Mouse (Mus musculus): ENCODE data around the gene Baz1a. TPM values are rescaled to one million over a fixed set of nuclear protein-coding genes. Genes with fewer than 3 reads are reported as not detected.
"Not testable (repeated sequence)": the region's sequence is repeated elsewhere in the genome, so short reads cannot be mapped to it uniquely, and the experiment has no call there.

Baz1a gene
- polyA plus RNA-seq, 1 experiment from 2014 or later: 47.6 TPM

DNA sequence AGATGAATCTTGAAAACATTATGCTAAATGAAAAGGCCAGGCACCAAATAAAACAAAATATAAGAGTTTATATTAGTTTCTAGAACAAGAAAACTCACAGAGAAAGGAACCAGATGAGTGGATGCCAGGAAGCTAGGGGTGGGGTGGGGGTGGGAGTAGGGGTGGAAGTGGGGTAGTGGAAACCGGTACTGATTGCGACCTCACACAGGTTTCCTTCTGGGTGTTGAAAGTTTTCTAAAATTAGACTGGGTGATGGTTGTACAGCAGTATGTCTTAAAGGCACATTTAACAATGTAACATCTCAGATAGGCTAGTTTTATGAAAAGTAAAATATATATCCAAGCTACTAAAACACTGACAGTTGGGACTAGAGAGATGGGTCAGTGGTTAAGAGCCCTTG, 57.2 kb downstream of the Baz1a start:
- H3K36me3 ChIP-seq: peaks cover 47% of the 10 kb centered on the region

DNA sequence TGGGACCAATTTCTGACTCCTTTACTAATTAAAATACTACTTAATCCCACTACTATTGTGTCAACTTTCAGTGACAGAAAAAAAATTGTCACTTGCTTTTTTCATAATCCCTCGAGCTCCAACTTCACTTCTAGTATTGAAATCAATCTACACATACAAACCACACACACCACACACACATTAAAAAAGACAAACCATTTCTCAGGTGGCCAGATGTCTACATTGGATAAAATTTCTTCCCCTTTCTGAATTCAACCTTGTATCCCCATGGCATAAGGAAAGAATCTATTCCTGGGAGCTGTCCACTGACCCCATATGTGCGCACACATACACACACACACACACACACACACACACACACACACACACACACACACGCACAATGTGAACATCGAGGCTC, 57.7 kb downstream of the Baz1a start:
- Histone ChIP-seq H3K9me3 (replicated peaks) (no peaks in the 10 kb centered on the region), H3K27ac (no peak overlapping the region), H3K36me3 (peaks cover 52% of the 10 kb centered on the region), H3K9ac (no peak overlapping the region), H3K4me2 (no peak overlapping the region), H3K4me3 (no peak overlapping the region), H3K4me1 (peaks cover 28% of the 10 kb centered on the region), H3K27me3 (replicated peaks) (no peaks in the 10 kb centered on the region)
- WGBS (ENCODE audit: insufficient replicate concordance): 77% methylated on average over 4 of the region's 4 CpGs
- ATAC-seq: no peak

More for the DNA sequence above, 57.2 kb downstream of the Baz1a start:
- Histone ChIP-seq H3K27me3 (replicated peaks) (no peaks in the 10 kb centered on the region), H3K27ac (no peak overlapping the region), H3K9ac (no peak overlapping the region), H3K4me1 (peaks cover 34% of the 10 kb centered on the region), H3K9me3 (replicated peaks) (no peaks in the 10 kb centered on the region), H3K4me3 (no peak overlapping the region), H3K4me2 (no peak overlapping the region)
- no peak for ATAC-seq
- WGBS (ENCODE audit: insufficient replicate concordance): 56% methylated on average over 2 of the region's 2 CpGs

- no peaks in the 10 kb centered on the region for H3K9me3 ChIP-seq (replicated peaks)
Observed at GRCm38 (mm10) chr12:54946116-54946515, 68.0 kb downstream of the Baz1a start.

DNA sequence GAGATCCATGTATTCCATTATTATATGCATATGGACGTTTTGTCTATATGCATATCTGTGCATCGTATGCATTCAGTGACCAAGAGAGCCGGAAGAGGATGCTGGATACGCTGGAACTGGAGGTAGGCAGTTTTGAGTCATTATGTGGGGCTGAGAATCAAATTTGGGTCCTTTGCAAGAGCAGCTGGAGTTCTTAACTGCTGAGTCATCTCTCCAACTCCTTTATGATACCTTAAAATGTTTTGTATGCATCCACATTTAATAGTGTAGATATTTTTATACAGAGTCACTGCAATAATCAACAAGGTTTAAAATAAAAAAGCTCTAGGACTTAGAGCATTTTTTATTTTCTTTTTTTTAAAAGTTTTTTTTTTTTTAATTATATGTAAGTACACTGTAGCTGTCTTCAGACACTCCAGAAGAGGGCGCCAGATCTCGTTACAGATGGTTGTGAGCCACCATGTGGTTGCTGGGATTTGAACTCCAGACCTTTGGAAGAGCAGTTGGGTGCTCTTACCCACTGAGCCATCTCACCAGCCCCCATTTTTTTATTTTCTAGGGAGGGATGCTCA, 71.5 kb downstream of the Baz1a start:
- peaks cover 85% of the 10 kb centered on the region for H3K36me3 ChIP-seq
- not testable (repeated sequence) for H3K4me2 ChIP-seq; H3K27me3 ChIP-seq (replicated peaks); H3K27ac ChIP-seq; H3K9ac ChIP-seq; H3K4me3 ChIP-seq; H3K4me1 ChIP-seq; H3K9me3 ChIP-seq (replicated peaks); ATAC-seq
- 82% methylated on average over 6 of the region's 6 CpGs for WGBS (ENCODE audit: insufficient replicate concordance)

More at GRCm38 (mm10) chr12:54946116-54946515, 68.0 kb downstream of the Baz1a start:
- no peak for ATAC-seq
- Histone ChIP-seq H3K4me2 (no peak overlapping the region), H3K36me3 (peaks cover 78% of the 10 kb centered on the region), H3K27me3 (replicated peaks) (no peaks in the 10 kb centered on the region), H3K9ac (no peak overlapping the region), H3K27ac (no peak overlapping the region), H3K4me3 (no peak overlapping the region), H3K4me1 (no peaks in the 10 kb centered on the region)
- 87% methylated on average over 6 of the region's 6 CpGs for WGBS (ENCODE audit: insufficient replicate concordance)

DNA sequence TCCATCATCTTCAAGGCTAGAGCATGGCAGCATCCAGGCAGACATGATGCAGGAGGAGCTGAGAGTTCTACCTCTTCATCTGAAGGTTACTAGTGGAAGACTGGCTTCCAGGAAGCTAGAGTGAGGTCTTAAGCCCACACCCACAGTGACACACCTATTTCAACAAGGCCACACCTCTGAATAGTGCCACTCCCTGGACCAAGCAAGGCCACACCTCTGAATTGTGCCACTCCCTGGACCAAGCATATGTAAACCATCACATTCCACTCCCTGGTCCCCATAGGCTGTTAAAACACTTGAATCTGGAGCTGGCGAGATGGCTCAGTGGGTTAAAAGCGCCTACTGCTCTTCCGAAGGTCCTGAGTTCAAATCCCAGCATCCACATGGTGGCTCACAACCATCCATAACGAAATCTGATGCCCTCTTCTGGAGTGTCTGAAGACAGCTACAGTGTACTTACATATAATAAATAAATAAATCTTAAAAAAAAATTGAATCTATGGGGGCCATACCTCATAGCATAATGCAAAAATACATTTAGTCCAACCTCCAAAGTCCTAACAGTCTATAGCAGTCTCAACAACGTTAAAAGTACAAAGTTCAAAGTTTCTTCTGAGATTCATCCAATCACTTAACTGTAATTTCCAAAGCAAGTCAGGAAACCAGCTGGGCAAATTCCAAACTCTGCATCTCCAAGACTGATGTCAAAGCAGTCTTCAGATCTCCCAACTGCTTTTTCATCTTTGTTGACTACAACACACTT, 76.4 kb downstream of the Baz1a start:
- peak; percentile 82 for ATAC-seq
- peaks cover 13% of the 10 kb centered on the region for H3K4me1 ChIP-seq
- H3K4me3 ChIP-seq; H3K9ac ChIP-seq; H3K27ac ChIP-seq; H3K27me3 ChIP-seq (replicated peaks); H3K9me3 ChIP-seq (replicated peaks); H3K4me2 ChIP-seq: not testable (repeated sequence)
- H3K36me3 ChIP-seq: peaks cover 94% of the 10 kb centered on the region
- 86% methylated on average over 5 of the region's 5 CpGs for WGBS (ENCODE audit: insufficient replicate concordance)

GRCm38 (mm10) chr12:54910387-54910786, 103.8 kb downstream of the Baz1a start:
- no peak overlapping the region for H3K9ac ChIP-seq
- H3K36me3 ChIP-seq: peaks cover 96% of the 10 kb centered on the region
- H3K27ac ChIP-seq: no peak overlapping the region
- H3K4me2 ChIP-seq: no peak overlapping the region
- H3K9me3 ChIP-seq (replicated peaks): no peaks in the 10 kb centered on the region
- H3K4me3 ChIP-seq: no peak overlapping the region
- no peaks in the 10 kb centered on the region for H3K27me3 ChIP-seq (replicated peaks)
- H3K4me1 ChIP-seq: no peaks in the 10 kb centered on the region
- 75% methylated on average over 3 of the region's 3 CpGs for WGBS (ENCODE audit: insufficient replicate concordance)
- ATAC-seq: no peak

DNA sequence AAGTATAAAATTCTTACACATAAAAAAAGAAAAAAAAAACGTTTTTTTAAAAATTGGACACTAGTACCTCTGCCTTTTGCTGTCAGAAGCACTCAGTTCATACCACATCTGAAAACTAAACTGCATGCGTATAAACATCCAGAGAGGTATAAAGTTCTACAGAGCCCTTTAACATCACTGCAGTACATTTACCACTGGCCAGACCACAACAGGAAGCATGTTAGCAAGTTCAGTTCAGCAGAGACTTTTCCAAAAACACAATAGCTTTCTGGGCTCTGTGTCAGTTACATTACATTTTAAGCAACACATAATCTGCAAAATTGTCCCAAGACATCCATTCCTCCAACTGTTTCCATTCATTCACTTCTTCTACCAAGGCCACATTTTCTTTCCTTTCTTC, 121.6 kb downstream of the Baz1a start:
- not testable (repeated sequence) for ATAC-seq; H3K4me2 ChIP-seq; H3K9me3 ChIP-seq (replicated peaks); H3K27ac ChIP-seq; H3K27me3 ChIP-seq (replicated peaks); H3K9ac ChIP-seq; H3K4me1 ChIP-seq; H3K4me3 ChIP-seq
- 59% methylated on average over 2 of the region's 2 CpGs for WGBS (ENCODE audit: insufficient replicate concordance)
- H3K36me3 ChIP-seq: peaks cover 55% of the 10 kb centered on the region

DNA sequence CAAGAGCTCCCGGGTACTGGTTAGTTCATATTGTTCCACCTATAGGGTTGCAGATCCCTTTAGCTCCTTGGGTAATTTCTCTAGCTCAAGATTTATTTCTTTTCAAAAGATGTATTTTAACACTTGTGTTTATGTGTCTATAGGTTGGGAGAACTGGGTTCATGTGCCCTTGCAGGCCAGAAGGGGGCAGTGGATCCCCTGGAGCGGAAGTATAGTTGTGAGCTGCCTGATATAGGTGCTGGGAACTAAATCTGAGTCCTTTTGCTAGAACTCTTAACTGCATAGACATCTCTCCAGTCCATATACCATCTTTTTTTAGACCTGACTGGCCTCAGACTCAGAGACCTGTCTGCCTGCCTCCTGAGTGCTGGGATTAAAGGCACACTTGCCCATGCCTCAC, 123.7 kb downstream of the Baz1a start:
- Histone ChIP-seq H3K27me3 (replicated peaks) (no peaks in the 10 kb centered on the region), H3K4me1 (no peaks in the 10 kb centered on the region), H3K4me3 (no peak overlapping the region), H3K9ac (no peak overlapping the region), H3K9me3 (replicated peaks) (no peaks in the 10 kb centered on the region), H3K4me2 (no peak overlapping the region), H3K27ac (no peak overlapping the region), H3K36me3 (peaks cover 33% of the 10 kb centered on the region)
- ATAC-seq: no peak
- WGBS (ENCODE audit: insufficient replicate concordance): 95% methylated on average over 2 of the region's 2 CpGs

DNA sequence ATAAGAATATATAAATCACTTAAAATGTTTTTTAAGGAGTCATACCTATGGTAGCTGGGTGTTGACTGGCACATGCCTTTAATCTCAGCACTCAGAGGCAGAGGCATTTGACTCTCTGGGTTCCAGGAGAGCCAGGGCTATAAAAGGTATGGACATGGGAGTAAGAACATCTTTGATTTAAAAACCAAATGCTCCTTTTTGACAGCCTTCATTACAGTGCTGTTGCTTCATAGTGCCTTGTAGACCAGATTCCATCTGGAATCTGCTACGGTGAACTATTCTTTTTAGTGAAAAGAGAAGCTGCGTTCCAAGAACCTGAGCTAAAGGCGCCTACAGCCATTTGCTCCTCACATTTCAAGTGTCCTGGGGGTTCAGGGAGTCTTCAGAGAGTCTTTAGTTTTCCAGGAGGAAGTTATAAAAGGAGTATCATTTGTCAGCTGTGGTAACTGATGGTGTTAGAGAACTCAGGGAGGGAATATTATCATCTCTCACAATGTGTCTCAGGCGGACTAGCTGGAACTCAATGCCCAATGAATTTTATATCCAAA, 126.5 kb downstream of the Baz1a start:
- no peak for ATAC-seq
- 72% methylated on average over 4 of the region's 4 CpGs for WGBS (ENCODE audit: insufficient replicate concordance)
- H3K4me2 ChIP-seq: no peak overlapping the region

GRCm38 (mm10) chr12:54879630-54880029, 134.5 kb downstream of the Baz1a start:
- no peak overlapping the region for H3K9ac ChIP-seq
- H3K9me3 ChIP-seq (replicated peaks): no peaks in the 10 kb centered on the region
- no peak overlapping the region for H3K27ac ChIP-seq
- H3K4me3 ChIP-seq: no peak overlapping the region
- 3% methylated on average over 6 of the region's 6 CpGs for WGBS (ENCODE audit: insufficient replicate concordance)
- ATAC-seq: no peak
- no peak overlapping the region for H3K4me2 ChIP-seq
- no peaks in the 10 kb centered on the region for H3K27me3 ChIP-seq (replicated peaks)
- no peaks in the 10 kb centered on the region for H3K4me1 ChIP-seq
- no peaks in the 10 kb centered on the region for H3K36me3 ChIP-seq

More for the DNA sequence above, 126.5 kb downstream of the Baz1a start:
- Histone ChIP-seq H3K27ac (no peak overlapping the region), H3K4me3 (no peak overlapping the region), H3K4me1 (no peaks in the 10 kb centered on the region), H3K9ac (no peak overlapping the region), H3K27me3 (replicated peaks) (no peaks in the 10 kb centered on the region), H3K36me3 (peaks cover 18% of the 10 kb centered on the region), H3K9me3 (replicated peaks) (no peaks in the 10 kb centered on the region)

GRCm38 (mm10) chr12:54879211-54879610, 134.9 kb downstream of the Baz1a start:
- no peak for ATAC-seq
- Histone ChIP-seq H3K9me3 (replicated peaks) (no peaks in the 10 kb centered on the region), H3K27me3 (replicated peaks) (no peaks in the 10 kb centered on the region), H3K4me2 (no peak overlapping the region), H3K4me1 (no peaks in the 10 kb centered on the region), H3K27ac (no peak overlapping the region), H3K9ac (no peak overlapping the region), H3K4me3 (no peak overlapping the region), H3K36me3 (no peaks in the 10 kb centered on the region)
- 54% methylated on average over 5 of the region's 5 CpGs for whole genome bisulfite sequencing (ENCODE audit: insufficient replicate concordance)

- no peak overlapping the region for H3K4me2 ChIP-seq
- no peaks in the 10 kb centered on the region for H3K27me3 ChIP-seq (replicated peaks)
- 60% methylated on average over 1 of the region's 1 CpGs for WGBS (ENCODE audit: insufficient replicate concordance)
- H3K4me1 ChIP-seq: no peaks in the 10 kb centered on the region
- ATAC-seq: no peak
- no peaks in the 10 kb centered on the region for H3K9me3 ChIP-seq (replicated peaks)
- no peak overlapping the region for H3K9ac ChIP-seq
- no peak overlapping the region for H3K4me3 ChIP-seq
- H3K36me3 ChIP-seq: no peaks in the 10 kb centered on the region
- H3K27ac ChIP-seq: no peak overlapping the region
Observed at GRCm38 (mm10) chr12:54877875-54878274, 136.3 kb downstream of the Baz1a start.
